ENCODE assay signal across 8 mouse cellular contexts in the genomic region with DNA sequence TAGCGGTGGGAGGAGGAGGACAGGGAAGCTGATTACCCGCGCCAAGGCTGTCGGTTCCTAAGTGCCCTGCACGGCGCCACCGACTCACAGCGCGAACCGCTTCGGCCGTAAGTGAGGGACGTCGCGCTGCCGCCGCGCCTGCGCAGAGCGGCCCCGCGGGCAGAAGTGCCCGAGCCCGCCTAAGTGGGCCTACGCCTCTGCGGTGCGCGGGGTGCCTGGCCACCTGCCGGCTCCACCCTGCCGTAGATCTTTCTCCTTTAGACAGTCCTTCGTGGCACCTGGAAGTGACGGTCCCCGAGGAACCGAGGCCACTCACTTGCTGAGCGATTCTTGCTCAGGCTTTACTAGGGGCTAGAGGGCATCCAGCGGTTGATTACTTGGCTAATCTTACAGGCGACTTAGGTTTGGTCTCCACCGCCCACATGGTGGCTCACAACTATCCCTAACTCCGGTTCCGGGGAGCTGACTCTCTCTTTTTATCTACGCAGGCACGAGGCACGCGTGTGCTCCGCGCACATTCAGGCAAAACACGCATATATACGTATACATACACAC. TPM values are rescaled to one million over a fixed set of nuclear protein-coding genes. Genes with fewer than 3 reads are reported as not detected.
DNase-seq lines count a peak whose midpoint lies in the region; ATAC-seq lines count a peak whose summit lies in the region.

No protein-coding gene starts in this region.

- peak; percentile 85 for ATAC-seq in CD4-positive, CD25-positive, alpha-beta regulatory T cell, adult 4 months
- peak; percentile 92 for ATAC-seq in heart, embryonic 14.5 days (ENCODE audit: insufficient number of reproducible peaks, insufficient read depth, low FRiP score, low read depth)
- peak; percentile 94 for ATAC-seq in liver, embryonic 12.5 days

- peak overlapping the region; percentile 87 for H3K27ac ChIP-seq in heart, embryonic 14.5 days (replicated peaks in 1 of 2; ENCODE audit: control insufficient read depth in 1 of 2, insufficient read depth in 1 of 2, low read depth in 2 of 2, low read length in 2 of 2)
- peak overlapping the region; percentile 92 for H3K27ac ChIP-seq in liver, embryonic 12.5 days

- under 1% methylated on average over 48 of the region's 48 CpGs for WGBS in heart, embryonic 14.5 days
- under 1% methylated on average over 48 of the region's 48 CpGs for WGBS in liver, embryonic 12.5 days (ENCODE audit: insufficient replicate concordance)

- H3K36me3 ChIP-seq in heart, embryonic 14.5 days (ENCODE audit: control insufficient read depth, insufficient read depth, low read length) = peaks cover 32% of the 10 kb centered on the region
- peaks cover 30% of the 10 kb centered on the region for H3K36me3 ChIP-seq in liver, embryonic 12.5 days
- no peaks in the 10 kb centered on the region for H3K36me3 ChIP-seq in splenic B cell, adult 2 months (ENCODE audit: control insufficient read depth, insufficient read depth, low read length, poor library complexity, severe bottlenecking)

- H3K27me3 ChIP-seq in heart, embryonic 14.5 days (ENCODE audit: control insufficient read depth, insufficient read depth, low read length) = no peaks in the 10 kb centered on the region
- H3K27me3 ChIP-seq in liver, embryonic 12.5 days (replicated peaks) = no peaks in the 10 kb centered on the region
- H3K27me3 ChIP-seq in splenic B cell, adult 2 months (ENCODE audit: control insufficient read depth, insufficient read depth, low read length, poor library complexity, severe bottlenecking) = no peaks in the 10 kb centered on the region

- H3K4me3 ChIP-seq in heart, embryonic 14.5 days (ENCODE audit: control insufficient read depth in 1 of 2, insufficient read depth in 1 of 2, low read depth in 1 of 2, low read length in 2 of 2) = peak overlapping the region; percentile 70 to 81
- peak overlapping the region; percentile 93 for H3K4me3 ChIP-seq in liver, embryonic 12.5 days

- no peaks in the 10 kb centered on the region for H3K9me3 ChIP-seq in heart, embryonic 14.5 days (ENCODE audit: control insufficient read depth, low read length)
- no peaks in the 10 kb centered on the region for H3K9me3 ChIP-seq in liver, embryonic 12.5 days (replicated peaks)

- peaks cover 2 to 14% of the 10 kb centered on the region in 2 experiments; a peak in 2 of 4 replicates for H3K4me1 ChIP-seq in heart, embryonic 14.5 days (ENCODE audit: control insufficient read depth in 2 of 2, insufficient read depth in 2 of 2, low read length in 2 of 2)
- H3K4me1 ChIP-seq in liver, embryonic 12.5 days = peaks cover 24% of the 10 kb centered on the region

- peak overlapping the region; percentile 88 for H3K9ac ChIP-seq in heart, embryonic 14.5 days (ENCODE audit: low read length)
- peak overlapping the region; percentile 90 for H3K9ac ChIP-seq in liver, embryonic 12.5 days

- peak overlapping the region; percentile 84 for H3K4me2 ChIP-seq in heart, embryonic 14.5 days (ENCODE audit: low read length)
- peak overlapping the region; percentile 80 for H3K4me2 ChIP-seq in liver, embryonic 12.5 days

- peak; percentile 78 for DNase-seq in c-Kit-negative CD71-positive TER-119-positive erythroid progenitor cells, embryonic 14.5 days (ENCODE audit: low read depth, low spot score)
- DNase-seq in fibroblast of lung, adult 2 months (ENCODE audit: low read depth) = peak; percentile 65
- peak; percentile 92 for DNase-seq in kidney, postnatal 10 days
- DNase-seq in naive thymus-derived CD4-positive, alpha-beta T cell, adult 2 months (ENCODE audit: low read depth) = peak; percentile 92
- peak; percentile 94 for DNase-seq in splenic B cell, adult 2 months (ENCODE audit: low read depth, low spot score)

RNA-seq across cellular contexts. Expression of gene Dpy30, which starts 7.4 kb away (rescaled TPM):
- 100 to 1,000 TPM; 134 to 146 TPM for polyA plus RNA-seq in CD4-positive, CD25-positive, alpha-beta regulatory T cell, adult 4 months (2017; shearing (Covaris generic))
- 188 and 189 TPM in 2 replicates for polyA plus RNA-seq in heart, embryonic 14.5 days (2014; fragmentation: Nextera tagmentation; extraction: Ambion mirVana)
- polyA plus RNA-seq in liver, embryonic 12.5 days (2016; fragmentation: Nextera tagmentation; extraction: Ambion mirVana) = 204 and 209 TPM in 2 replicates

RNA-seq across cellular contexts. Expression of gene Memo1, which starts 21.1 kb away (rescaled TPM):
- 10 to 100 TPM; 37.0 to 47.0 TPM for polyA plus RNA-seq in CD4-positive, CD25-positive, alpha-beta regulatory T cell, adult 4 months (2017; shearing (Covaris generic))
- polyA plus RNA-seq in heart, embryonic 14.5 days (2014; fragmentation: Nextera tagmentation; extraction: Ambion mirVana) = 77.4 and 80.7 TPM in 2 replicates
- polyA plus RNA-seq in liver, embryonic 12.5 days (2016; fragmentation: Nextera tagmentation; extraction: Ambion mirVana) = 97.7 and 98.5 TPM in 2 replicates

RNA-seq across cellular contexts. Expression of gene Spast, which starts 22.4 kb away (rescaled TPM):
- polyA plus RNA-seq in CD4-positive, CD25-positive, alpha-beta regulatory T cell, adult 4 months (2017; shearing (Covaris generic)) = 10 to 100 TPM in 1 of 2 experiments, 1 to 10 TPM in 1; 6.9 to 10.9 TPM
- 20.1 and 21.4 TPM in 2 replicates for polyA plus RNA-seq in heart, embryonic 14.5 days (2014; fragmentation: Nextera tagmentation; extraction: Ambion mirVana)
- polyA plus RNA-seq in liver, embryonic 12.5 days (2016; fragmentation: Nextera tagmentation; extraction: Ambion mirVana) = 10.6 and 10.7 TPM in 2 replicates

Comparison
In these comparisons a context has a peak if more than half of its experiments do, and no peak if none do; other contexts are left out.
1. Peak in every context shown above with its lines: DNase-seq, ATAC-seq, H3K4me3 ChIP-seq and H3K27ac ChIP-seq.